Mouse (Mus musculus) mouse trophoblast stem cell (cell line): ENCODE measurements around the gene Pdlim5.
"Not testable (repeated sequence)": the region's sequence is repeated elsewhere in the genome, so short reads cannot be mapped to it uniquely, and the experiment has no call there.

Source experiments
- in situ Hi-C, 2 experiments: fragments of 300-500 bp; cut with MseI, MboI; formaldehyde crosslinking; loops; 2 replicates in 1 of 2; 3 replicates in 1 of 2; pipeline ENCODE4 v1.15.1; 2025

Gene Pdlim5

DNA sequence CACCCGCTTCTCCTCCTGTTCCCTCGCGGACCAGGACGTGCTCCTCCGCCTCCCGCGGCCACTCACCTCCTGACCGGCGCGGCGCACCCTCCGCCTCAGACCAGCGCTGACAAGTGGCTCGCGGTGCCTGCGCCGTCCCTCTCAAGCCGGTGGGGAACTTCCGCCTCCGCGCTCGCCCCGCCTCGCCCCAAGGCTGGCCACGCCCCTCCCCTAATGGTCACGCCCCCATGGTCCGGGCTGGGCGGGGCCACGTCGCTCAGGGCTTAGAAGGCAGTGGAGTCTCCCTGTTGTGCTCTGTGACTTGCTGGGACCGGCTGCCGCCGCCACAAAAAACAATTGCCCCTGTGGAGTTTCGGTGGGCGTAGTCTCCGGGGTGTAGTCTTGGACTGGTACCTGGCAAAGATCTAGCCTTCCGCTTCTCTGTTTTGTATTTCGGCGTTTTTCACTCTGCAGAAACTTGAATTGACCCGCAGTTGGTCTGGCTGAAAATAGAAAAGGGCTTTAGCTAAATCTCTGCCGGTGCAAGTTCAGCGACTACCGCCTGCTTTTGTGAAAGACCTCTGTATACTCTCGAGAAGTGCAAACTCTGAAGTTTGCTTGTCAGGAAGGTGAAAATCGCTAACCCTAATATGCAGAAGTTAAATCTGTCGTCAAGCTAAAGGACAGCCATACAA lies at the start of gene Pdlim5:
TSS of gene Pdlim5 (minus strand) at position 177 of the 674 bp plus-strand sequence.
- in situ Hi-C loops, result no loop called here

DNA sequence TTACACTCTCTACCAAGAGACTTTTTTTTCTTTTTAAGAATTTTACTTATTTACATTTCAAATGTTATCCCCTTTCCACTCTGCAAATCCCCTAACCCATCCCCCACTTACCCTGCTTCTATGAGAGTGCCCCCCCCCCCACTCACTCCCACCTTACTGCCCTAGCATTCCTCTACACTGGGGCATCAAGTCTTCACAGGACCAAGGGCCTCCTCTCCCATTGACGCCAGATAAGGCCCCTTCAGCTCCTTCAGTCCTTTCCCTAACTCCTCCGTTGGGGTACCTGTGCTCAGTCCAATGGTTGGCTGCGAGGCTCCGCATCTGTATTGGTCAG lies 48.2 kb upstream of the Pdlim5 start:
- in situ Hi-C loops, result loop anchor here (10.0 kb wide), 1 partner anchor 149 kb away; no protein-coding TSS in a partner anchor

DNA sequence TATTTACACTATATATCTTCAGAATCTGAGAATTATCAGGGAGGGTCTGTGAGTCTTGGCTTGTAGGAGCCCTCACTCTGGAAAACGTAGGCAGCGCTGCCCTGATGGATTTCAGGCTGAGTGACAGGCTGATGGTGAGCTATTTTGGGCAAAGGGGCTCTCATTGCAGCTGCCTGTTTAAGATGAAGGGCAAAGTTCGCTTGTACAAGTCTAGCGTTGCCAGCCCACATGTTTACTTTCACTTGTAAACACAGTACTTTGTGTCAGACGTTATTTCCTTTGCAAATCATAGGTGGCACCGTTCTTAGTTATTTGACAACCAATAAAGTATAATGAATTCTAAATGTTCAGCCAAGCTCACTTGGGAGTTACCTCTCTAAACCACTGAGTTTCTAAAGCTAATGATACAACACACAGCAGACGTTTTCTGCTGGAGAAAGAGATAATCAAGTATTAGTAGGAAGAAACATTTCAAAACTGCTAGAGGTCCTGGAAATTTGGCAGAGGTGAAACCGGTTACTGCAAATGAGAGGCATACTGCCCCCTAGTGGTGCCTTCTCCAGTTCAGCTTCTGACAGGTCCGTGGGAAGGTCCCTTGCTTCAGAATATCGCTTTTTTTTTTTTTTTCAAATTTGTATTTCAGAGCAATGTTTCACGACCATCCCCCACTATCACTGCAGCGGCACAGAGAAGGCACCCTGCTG lies 47.7 kb upstream of the Pdlim5 start:
- in situ Hi-C loops, result loop anchor here (10.0 kb wide), 1 partner anchor 148 kb away; no protein-coding TSS in a partner anchor

DNA sequence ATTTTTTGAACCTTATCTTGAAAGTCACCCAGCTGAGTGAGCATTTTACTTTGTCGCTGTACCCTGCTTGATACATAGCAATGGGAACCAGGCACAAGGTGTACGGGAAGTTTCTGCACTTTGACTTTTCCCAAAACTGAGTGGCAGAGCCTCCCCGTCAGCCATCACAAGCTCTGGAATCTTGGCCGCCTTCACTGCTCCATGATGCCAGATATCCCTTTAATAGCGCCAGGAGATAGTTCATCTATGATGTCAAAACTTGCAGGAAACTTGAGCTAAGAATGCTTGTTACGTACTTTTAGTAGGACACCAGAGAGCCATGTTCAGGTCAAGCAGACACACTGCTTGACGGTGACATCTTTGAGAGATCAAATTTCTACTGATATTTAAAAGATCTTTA lies 46.7 kb upstream of the Pdlim5 start:
- in situ Hi-C loops, result loop anchor here (10.0 kb wide), 1 partner anchor 147 kb away; no protein-coding TSS in a partner anchor

DNA sequence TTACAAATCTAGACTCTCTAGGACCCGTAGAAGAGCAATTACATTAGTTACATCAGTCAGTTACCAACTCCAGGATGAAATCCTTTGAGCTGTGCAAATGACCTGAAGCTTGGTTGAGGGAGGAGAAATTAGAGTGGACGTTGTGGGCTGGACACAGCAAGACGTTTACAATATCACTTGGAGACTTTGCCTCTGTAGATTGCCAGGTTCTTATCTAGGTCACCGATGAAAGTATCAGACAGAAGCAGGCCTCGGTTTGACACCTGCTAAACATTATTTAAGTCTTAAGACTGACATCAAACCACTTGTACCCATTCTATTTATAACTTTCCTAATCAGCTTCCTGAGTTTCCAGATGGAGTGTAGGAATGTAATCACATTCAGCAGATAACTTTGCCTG lies 45.6 kb upstream of the Pdlim5 start:
- in situ Hi-C loops, result loop anchor here (10.0 kb wide), 1 partner anchor 146 kb away; no protein-coding TSS in a partner anchor

DNA sequence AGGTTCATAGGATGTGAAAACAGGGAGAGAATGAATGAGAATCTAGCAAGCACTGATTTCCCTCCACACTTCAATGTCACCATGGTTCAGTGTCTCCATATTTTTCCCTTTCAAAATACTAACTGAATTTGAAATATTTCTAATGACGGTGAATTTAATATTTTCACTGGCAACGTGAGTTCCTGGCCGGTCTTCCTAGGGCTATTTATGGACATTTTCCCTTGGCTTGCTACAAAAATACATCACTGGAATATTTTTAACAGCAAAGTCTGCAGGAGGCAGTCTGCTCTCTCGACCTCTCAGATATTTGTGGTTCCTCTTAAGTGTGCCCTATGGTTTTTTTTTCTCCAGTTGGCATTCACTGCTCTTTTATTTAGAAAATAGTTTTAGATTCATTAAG lies 44.7 kb upstream of the Pdlim5 start:
- in situ Hi-C loops, result loop anchor here (10.0 kb wide), 1 partner anchor 145 kb away; no protein-coding TSS in a partner anchor

DNA sequence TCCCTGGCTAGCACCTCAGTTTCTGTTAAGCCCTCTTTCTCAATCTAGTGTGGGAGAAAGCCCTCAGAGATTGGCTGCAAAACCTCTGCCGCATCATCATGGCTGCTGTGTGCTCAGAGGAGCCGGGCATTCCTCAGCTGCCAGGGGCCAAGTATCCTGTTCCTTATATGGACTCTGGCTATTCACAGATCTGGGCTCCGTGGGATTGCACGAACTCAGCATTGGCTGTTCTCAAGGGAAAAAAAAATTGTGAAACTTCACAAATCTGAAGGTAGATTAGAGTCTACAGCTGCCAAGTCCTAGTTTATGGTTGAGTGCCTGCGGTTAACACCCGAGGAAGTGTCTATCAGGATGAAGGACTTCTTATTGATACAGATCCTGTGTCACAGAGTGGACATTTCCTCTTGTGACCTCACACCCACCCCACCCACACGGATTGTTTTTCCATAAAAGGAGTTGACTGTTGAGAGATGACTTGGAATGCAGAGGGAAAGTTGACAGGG lies 44.1 kb upstream of the Pdlim5 start:
- in situ Hi-C loops, result loop anchor here (10.0 kb wide), 1 partner anchor 145 kb away; no protein-coding TSS in a partner anchor

DNA sequence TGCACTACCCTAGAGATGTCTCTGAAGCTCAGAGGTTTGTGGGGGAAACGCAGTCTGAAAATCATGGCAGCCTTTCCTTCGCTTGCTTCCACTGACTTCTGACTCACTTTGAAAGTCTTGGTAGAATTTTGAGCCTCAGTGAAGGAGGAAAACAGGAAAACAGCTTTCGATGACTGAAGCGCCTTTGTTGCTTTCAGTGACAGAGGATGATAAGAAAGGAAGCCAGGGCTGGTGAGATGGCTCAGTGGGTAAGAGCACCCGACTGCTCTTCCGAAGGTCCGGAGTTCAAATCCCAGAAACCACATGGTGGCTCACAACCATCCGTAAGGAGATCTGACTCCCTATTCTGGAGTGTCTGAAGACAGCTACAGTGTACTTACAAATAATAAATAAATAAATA lies 43.1 kb upstream of the Pdlim5 start:
- in situ Hi-C loops, result not testable (repeated sequence)

DNA sequence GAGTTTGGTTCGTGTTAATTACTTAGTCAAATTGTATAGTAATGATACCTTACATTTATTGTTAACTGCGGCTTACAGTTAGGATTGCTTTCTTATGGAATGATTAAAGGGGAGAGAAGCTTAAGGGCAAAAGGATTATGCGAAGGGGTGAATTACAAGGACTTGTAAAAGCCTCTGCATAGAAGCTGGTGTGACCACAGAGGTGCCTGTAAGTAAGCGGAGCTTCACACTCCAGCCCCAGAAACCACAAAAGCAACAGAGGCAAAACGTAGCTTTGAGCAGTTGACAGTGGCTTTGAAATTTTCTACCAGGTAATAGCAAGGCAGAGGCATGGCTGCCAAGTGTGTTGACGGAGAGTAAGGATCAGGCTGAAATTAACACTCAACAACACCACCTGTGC lies 41.3 kb upstream of the Pdlim5 start:
- in situ Hi-C loops, result no loop called here

DNA sequence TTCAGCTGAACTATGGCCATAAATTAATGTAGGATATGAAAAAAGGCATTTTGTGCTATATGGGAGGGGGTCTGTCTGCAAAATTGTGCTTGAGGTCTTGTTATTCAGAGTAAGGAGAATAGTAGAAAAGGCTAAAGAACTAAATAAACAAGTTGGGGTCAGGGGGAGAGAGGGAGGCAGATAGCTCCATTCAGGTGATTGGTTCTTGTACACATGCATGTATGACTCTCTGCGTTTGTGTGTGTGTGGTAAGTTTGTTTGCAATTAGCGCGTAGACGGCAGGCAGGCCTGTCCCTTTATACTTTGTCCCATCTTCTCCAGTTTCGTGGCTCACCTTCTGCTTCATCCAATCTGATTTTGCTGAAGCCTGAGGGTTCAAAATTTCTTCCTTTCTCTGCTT lies 40.7 kb upstream of the Pdlim5 start:
- in situ Hi-C loops, result no loop called here

DNA sequence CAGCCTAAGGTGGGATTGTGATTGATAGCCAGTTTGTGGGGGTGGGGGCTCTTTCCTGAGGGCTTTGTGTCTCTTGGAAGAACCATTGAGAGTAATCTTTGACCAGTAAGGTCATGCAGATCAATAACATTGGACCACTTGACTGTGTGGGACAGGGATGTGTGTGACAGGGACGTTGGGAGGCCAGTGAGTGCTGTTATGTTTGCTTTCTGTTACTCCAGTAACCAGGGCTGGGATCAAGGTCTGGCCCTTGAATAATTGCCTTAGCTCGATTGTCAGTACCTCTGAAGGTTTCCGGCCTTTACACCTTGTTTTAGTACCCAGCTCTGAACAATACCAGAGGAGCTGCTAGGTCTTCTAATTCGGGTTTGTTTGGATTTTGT lies 39.3 kb upstream of the Pdlim5 start:
- in situ Hi-C loops, result no loop called here

DNA sequence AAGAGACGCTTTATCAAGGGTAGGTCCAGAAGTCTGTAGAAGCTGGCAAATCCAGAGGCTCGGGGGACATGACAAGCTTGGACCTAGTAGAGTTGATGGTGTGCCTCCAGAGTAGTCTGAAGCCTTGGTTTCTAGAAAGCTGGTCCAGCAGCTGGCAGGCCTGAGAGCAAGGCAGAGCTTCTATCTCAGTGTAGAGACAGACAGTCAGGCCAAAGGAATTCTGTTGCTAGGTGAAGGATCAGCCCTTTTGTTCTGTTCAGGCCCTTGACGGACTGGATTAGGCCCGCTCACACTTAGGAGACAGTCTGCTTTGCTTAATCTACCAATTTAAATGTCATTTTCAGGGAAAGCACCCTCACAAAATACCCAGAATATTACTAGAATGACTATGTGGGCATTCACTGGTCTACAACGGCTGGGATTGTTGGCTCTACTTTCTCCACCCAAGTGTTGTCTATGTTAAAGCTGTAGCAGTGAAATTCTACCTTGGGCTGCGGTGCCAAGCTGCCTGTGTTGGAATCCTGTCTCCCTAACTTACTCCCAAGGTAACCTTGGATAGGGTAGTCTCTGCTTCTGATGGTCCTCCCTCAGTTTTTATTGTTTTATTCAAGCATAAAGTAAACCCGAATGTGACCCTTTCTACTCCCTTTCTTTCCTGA lies 38.8 kb upstream of the Pdlim5 start:
- in situ Hi-C loops, result no loop called here

DNA sequence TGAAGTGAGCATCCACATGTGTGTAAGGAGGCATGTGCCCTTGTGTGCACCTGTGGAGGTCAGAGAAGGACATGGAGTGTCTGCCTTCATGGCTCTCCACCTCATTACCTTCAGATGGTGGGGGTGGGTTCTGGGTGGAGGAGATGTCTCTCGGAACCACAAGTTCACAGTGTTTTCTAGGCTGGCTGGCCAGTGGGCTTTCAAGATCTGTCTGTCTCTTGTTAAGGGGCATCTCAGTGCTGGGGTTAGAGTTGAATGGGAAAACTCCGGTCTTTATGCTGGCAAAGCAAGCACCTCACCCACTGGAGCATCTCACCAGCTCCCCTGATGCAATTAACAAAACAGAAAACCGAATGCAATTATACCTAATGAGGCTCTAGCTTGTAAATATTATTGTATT lies 36.0 kb upstream of the Pdlim5 start:
- in situ Hi-C loops, result no loop called here

DNA sequence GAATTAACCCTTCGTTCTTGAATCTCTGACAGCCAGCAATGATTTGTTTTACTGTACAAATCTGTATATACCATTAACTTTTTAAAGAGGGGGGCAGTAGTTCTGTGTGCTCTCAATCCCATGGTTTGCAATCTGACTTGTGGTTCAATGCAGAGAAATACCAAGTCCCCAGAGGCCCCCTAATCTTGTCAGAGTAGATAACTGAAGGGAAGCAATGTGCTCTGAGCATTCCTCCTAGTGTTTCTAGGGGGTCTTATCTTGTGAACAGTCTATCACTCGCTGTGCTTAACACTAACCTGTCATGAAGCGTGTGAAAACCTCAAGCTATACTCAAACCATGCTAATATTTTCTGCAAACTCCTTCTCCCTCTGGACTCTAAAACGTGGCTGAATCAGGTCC lies 34.6 kb upstream of the Pdlim5 start:
- in situ Hi-C loops, result no loop called here

DNA sequence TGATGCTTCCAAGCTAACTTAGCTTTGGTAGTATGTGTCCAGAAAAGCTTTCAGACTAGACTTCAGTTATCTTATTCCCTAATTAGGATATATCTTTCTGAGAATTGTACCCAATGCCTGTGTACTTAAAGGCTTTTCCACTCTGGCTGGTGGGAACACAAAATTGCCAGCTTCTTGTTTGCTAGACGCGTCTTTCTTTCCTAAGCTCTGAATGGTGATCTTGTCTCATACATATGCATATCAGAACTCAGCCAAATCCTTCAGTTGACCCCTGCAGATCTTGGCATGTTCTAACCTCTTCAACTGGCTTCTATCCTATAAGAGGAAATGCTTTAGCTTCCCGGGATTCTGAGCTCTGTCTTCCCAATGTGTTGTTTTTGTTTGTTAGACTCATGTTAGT lies 31.3 kb upstream of the Pdlim5 start:
- in situ Hi-C loops, result no loop called here

DNA sequence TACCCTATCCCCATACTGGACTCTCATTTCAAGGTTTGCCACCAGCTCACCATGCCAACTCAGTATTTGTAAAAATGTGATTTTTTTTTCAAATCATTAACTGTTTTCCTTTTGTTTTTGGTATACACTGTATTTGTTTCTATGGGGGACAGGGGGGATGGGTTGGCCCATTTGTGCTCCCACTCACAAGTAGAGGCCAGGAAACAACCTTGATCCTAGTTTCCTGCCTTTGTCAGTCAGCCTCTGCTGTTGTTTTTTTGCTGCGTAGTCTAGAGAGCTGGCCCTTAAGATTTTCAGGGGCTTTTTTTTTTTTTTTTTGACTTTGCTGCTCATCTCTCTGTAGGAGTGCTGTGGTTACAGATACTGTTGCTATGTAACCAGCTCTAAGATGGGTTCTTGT lies 28.6 kb upstream of the Pdlim5 start:
- in situ Hi-C loops, result no loop called here

DNA sequence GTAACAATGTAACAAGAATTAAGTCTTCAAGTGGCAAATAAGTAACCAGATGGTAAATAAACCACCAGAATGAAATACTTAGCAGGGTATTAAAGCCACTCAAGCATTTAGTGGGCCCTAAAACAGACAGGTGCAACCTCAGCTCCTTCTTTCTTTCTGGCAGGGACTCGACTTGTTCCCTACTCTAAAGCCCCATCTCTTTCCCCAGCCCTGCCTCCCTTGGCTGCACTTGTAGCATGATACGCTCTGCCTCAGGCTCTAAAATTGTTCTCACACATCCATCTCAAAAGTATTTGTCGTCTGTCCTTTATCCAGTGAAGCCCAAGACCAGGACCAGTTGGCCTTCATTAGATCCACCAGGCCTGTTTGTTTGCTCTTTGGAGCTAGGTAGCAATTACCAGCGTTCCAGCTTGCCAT lies 28.0 kb upstream of the Pdlim5 start:
- in situ Hi-C loops, result no loop called here

DNA sequence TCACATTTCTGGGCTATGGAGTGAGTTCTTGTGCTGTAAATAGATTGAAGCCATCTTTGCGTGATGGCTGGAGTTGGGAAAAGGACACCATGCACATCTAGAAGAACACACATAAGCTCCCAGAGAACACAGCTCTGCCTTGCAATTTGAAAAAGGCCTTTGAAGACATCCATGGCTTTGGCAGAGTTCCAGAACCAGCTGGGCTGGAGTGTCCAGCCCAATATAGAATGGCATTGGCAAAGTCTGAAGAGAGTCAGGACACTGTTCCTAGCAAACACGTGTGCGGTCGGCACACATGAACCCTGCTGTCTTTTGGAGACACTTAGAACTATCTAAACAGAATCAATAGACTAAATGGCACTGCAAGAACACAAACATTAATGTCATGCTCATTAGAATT lies 26.7 kb upstream of the Pdlim5 start:
- in situ Hi-C loops, result no loop called here

DNA sequence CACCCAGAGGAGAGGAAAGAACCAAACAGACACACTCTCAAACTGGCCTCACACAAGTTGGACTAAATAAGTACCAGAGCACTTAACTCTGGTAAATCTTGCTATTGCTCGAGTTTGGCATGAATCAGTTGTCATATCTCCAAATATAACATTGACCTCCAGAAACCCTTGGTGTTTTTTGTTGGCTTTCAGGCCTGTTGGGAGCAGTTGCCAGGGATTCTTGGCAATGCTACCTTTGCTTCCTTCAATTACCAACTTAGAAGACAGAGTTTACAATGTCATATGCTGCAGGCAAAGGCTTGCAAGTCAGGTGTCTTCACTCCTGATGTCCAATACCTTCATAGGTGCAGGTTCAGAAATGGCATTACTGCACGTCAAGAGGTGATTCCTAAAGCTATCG lies 26.0 kb upstream of the Pdlim5 start:
- in situ Hi-C loops, result no loop called here

DNA sequence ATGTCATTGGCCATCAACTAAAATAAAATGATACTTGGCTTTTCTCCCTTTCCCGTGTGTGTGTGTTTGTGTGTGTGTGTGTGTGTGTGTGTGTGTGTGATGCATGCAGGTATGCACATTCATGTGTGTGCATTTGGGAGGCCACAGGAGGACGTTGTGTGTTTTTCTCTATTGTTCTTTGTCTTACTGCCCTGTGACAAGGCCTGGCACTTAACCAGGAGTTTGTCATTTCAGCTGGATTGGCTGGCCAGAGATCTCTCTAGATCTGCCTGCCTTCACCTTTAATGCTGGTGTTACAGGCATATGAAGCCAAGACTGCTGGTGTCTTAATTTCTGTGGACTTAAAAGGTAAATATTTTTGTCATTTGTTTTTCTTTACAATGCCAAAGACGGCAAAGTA lies 22.5 kb upstream of the Pdlim5 start:
- in situ Hi-C loops, result no loop called here

DNA sequence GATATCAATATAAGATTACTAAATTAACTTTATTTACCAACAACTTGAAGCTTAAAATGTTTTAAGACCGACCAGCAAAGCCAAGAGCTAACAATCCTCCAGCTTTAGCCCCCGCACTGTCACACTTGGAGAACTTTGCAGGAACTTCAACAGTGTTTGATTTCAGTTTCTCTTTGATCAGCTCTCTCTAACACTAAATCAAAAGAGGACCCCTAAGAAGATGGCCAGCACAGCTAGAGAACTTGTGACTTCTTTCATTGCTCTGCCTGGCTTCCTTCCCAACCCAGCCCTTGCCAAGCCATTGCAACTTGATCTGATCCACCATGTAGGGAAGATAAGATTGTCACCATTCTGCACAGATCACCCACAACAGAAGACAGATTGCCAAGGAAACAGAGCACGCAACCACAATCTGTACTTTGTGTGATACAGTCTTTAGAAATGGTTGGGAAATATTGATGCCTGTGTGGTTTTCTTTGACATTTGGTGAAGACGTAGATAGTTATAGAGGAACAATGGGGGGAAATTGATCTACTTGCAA lies 17.9 kb upstream of the Pdlim5 start:
- in situ Hi-C loops, result no loop called here

DNA sequence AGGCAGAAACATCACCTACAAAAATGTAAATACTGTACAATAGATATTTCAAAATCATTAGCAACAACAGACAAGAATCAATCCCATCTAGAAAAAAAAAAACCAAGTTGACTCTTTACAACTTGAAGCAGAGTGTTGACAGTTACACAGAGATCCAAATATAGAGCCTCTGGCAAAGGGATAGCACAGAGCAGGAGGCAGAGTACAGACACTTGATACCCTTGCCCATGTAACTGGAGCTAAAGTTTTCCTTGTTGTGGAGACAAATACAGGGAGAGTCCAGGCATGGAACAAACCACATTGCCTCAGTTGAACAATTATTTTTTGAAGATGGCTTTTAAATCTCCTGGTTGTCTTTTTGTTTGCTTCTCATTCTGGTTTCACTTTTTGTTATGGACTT lies 15.4 kb upstream of the Pdlim5 start:
- in situ Hi-C loops, result no loop called here
